Mouse (Mus musculus): ENCODE results near the gene Ccnb1ip1. TPM values are rescaled to one million over a fixed set of nuclear protein-coding genes. Genes with fewer than 3 reads are reported as not detected.

The Ccnb1ip1 gene
- not detected for polyA plus RNA-seq (2017; shearing (Covaris generic))

GRCm38 (mm10) chr14:50807487-50808072, at the start of gene Ccnb1ip1, which contains the start of gene Parp2:
Gene Ccnb1ip1 (minus strand): TSS chr14:50807732.
Gene Parp2 (plus strand): TSS chr14:50807841.

GRCm38 (mm10) chr14:50785251-50785637, 22.3 kb downstream of the Ccnb1ip1 start, which contains the start of gene Ttc5:
Gene Ttc5 (minus strand): TSS chr14:50785519.

GRCm38 (mm10) chr14:50744994-50745393, 62.5 kb downstream of the Ccnb1ip1 start, which contains the start of gene Olfr749:
Gene Olfr749 (minus strand): TSS chr14:50745094.

Other genes with a start within 250 kb of the Ccnb1ip1 start
- not detected for gene Olfr744, start 192.9 kb downstream of the Ccnb1ip1 start, polyA plus RNA-seq (2017; shearing (Covaris generic))
- not detected for gene Olfr745, start 168.3 kb downstream of the Ccnb1ip1 start, polyA plus RNA-seq (2017; shearing (Covaris generic))
- gene Olfr746, start 160.6 kb downstream of the Ccnb1ip1 start, polyA plus RNA-seq (2017; shearing (Covaris generic)) = not detected
- not detected for gene Olfr747, start 114.5 kb downstream of the Ccnb1ip1 start, polyA plus RNA-seq (2017; shearing (Covaris generic))
- gene Olfr748, start 100.4 kb downstream of the Ccnb1ip1 start, polyA plus RNA-seq (2017; shearing (Covaris generic)) = not detected
- gene Olfr749, start 62.6 kb downstream of the Ccnb1ip1 start, polyA plus RNA-seq (2017; shearing (Covaris generic)) = not detected
- gene Ttc5, start 22.2 kb downstream of the Ccnb1ip1 start, polyA plus RNA-seq (2017; shearing (Covaris generic)) = 113 TPM
- 83.4 TPM for gene Parp2, start 109 bp upstream of the Ccnb1ip1 start, polyA plus RNA-seq (2017; shearing (Covaris generic))
- gene Tep1, start 62.8 kb upstream of the Ccnb1ip1 start, polyA plus RNA-seq (2017; shearing (Covaris generic)) = 27.8 TPM
- gene Klhl33, start 89.8 kb upstream of the Ccnb1ip1 start, polyA plus RNA-seq (2017; shearing (Covaris generic)) = 0.05 TPM
- gene Osgep, start 117.2 kb upstream of the Ccnb1ip1 start, polyA plus RNA-seq (2017; shearing (Covaris generic)) = 94.6 TPM
- gene Apex1, start 117.2 kb upstream of the Ccnb1ip1 start, polyA plus RNA-seq (2017; shearing (Covaris generic)) = 66.3 TPM
- 8.1 TPM for gene Pip4p1, start 123.1 kb upstream of the Ccnb1ip1 start, polyA plus RNA-seq (2017; shearing (Covaris generic))
- gene Pnp, start 123.3 kb upstream of the Ccnb1ip1 start, polyA plus RNA-seq (2017; shearing (Covaris generic)) = 80.7 TPM
- not detected for gene Gm49342, start 136.8 kb upstream of the Ccnb1ip1 start, polyA plus RNA-seq (2017; shearing (Covaris generic))
- gene Pnp2, start 148.3 kb upstream of the Ccnb1ip1 start, polyA plus RNA-seq (2017; shearing (Covaris generic)) = 0.83 TPM
- gene Rnase10, start 200.0 kb upstream of the Ccnb1ip1 start, polyA plus RNA-seq (2017; shearing (Covaris generic)) = not detected
- not detected for gene Rnase9, start 234.1 kb upstream of the Ccnb1ip1 start, polyA plus RNA-seq (2017; shearing (Covaris generic))
- not detected for gene Rnase11, start 242.4 kb upstream of the Ccnb1ip1 start, polyA plus RNA-seq (2017; shearing (Covaris generic))
- not detected for gene Rnase12, start 249.9 kb upstream of the Ccnb1ip1 start, polyA plus RNA-seq (2017; shearing (Covaris generic))